Mouse (Mus musculus): ENCODE data around the gene Ccdc162.

Ccdc162 gene

DNA sequence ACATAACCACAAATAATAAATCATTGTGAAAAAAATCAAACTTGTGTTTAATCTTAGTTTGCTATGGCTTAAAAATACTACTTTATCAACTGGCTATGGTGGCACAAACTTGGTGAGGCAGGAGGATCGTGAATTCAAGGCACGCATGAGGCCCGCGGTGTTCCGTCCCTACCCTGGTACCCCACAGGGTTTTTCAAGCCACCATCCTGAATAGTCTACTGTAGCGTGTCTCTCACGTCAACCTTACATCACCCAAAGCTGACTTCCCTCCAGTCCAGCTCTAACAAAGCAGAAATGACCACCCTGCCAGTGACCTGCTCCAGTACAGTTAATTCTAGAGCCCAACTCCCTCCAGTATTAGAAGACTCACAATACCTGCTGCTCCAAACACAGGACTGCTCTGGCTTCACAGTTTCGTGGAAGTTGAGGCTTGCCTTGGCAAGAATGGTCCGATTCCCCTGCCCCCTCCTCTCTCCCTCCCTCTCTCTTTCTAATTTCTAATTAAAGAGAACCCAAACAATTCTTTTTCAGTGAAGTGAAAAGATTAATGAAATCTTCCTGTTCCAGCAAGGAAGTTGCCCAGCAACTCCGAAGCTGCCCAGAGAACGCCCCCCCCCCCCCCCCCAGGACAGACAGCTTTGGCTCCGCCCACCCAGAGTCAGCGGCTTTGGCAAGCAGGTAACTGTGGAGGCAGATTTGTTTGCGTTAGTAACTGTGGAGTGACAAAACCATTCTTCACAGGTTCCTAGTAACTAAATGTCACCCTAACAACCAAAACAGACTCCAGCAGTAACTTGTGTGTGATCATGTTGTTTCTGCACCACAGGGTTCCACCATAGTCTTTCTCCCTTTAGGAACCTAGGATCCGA lies at the start of gene Ccdc162:
Gene Ccdc162 (minus strand): TSS at position 606 of the 869 bp plus-strand sequence.
- no peak for TF ChIP-seq GATA4 (IDR thresholded peaks at IDR 0.05; ENCODE audit: insufficient replicate concordance, low read length)

DNA sequence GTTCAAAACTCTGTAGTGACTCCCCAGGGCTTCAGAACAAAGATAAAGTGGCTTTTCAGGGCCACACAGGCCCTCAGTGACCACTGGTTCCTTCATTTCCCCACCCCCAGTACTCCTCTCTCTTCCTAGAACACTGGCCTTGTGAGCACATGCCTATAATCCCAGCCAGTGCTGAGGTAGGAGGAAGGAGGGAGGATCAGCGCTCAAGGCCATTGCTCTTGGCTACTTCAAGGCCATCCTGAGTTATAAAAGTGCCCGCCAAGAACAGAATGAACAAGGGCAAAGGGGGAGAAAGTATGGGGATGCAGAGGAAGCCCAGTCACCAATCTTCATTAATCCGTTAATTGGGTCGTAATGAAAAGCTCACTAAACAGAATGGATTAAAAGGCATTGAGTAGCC lies 49.2 kb upstream of the Ccdc162 start:
- no peak for TF ChIP-seq GATA4 (IDR thresholded peaks at IDR 0.05; ENCODE audit: insufficient replicate concordance, low read length)

DNA sequence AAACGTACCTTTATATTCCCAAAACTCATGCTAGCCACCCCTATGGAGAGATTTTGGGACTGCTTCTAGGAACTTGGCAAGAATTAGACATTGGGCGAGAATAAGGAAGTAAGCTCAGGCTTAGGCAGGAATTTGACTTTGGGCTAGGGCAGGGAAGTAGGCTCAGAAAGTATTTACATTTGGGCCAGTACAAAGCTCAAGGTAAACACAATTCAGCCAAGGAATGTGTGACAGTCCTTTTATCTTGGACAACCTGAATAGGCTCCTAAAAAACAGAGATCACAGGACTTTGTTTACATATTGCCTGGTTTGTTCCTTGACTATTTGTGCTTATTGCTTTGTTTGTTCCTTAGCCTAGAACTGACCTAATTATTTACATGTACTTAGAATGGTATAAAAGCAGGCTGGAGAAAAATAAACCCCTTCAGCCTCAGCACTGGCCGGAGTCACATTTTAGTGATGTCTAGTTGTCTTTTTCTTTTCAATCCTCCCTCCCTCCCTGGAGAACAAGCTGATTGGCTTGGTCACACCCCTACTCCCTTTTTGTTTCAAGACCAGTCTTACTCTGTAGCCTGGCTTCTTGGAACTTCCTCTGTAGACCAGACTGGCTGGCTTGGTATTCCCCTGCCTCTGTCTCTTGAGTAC lies 47.4 kb upstream of the Ccdc162 start:
- no peak for TF ChIP-seq GATA4 (IDR thresholded peaks at IDR 0.05; ENCODE audit: insufficient replicate concordance, low read length)

DNA sequence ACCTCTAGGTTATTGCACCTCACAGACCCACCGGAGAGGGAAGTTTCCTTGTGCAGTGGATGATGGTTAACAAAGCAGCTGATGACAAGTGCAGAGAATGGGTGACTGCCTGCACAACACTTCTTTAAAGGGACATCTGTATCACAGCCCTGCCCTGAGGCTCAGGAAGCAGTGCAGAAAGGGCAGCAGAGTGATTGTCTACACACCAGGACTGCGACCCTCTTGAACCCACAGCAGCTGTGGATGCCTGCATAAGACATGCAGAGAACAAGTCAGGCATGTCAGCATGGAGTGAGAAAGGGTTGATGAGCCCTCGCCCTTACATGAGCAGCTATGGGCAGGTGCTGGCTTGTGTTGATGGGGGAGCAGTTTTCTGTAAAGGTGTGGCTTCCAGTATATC lies 44.4 kb upstream of the Ccdc162 start:
- no peak for TF ChIP-seq GATA4 (IDR thresholded peaks at IDR 0.05; ENCODE audit: insufficient replicate concordance, low read length)

DNA sequence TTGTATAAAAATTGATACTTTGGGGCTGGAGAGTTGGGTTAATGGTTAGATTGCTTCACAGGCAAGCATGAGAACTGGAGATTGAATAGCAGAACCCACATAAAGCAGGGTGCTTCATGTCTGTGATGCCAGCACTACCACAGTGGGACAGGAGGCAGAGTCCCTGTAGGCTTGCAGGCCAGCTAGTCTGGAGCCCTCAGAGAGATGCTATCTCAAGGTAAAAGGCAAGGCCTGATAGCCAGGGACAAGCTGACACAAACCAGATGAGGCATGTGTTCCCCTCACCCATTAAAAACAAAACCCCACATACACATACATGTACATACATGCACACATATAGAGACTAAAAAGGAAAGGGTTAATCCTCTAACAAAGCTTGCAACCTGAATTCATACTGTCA lies 41.6 kb upstream of the Ccdc162 start:
- no peak for TF ChIP-seq GATA4 (IDR thresholded peaks at IDR 0.05; ENCODE audit: insufficient replicate concordance, low read length)

DNA sequence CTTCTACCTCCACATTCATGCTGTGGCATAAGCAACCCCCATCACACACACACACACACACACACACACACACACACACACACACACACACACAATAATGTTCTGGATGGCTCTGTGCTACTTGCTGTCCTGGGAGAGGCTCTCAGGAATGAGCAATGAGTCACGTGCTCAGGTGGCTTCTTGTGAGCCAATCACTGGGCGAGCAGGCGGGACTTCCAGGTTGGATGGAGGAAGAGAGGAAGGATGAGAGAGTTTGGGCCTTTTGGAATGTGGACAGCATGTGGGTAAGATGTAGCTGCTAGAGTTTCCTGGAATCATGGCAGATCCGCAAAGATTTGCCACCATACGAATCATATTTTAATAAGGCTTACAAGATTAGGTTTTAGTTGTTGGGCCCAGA lies 40.8 kb upstream of the Ccdc162 start:
- TF ChIP-seq GATA4 (IDR thresholded peaks at IDR 0.05; ENCODE audit: insufficient replicate concordance, low read length), result no peak

DNA sequence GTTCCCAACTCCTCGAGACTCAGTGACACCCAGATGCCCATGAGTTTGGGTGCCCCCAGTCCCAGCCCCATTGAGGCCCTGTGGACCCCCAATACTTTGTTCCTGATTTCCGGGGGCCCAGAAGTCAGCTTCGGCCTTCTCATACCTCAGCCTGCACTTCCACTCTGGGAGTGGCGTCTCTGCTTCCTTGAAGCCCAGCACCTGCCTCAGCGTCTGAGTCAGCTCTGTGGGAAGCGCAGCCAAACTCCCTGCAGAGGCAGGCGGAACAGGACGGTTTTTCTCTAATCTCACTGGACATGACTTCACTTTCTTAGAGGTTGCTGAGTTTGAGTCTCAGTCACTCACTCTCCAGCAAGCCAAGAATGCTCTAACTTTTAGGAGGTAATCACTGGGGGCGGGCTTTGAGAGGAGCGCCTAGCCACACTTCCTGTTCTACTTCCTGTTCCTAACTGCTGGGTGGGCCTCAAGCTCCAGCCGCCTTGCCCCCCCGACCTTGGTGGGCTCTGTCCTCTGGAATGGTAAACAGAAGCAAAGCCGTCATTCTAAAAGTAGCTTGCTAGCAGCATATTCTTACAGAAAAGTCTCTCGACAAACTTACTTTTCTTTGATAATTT lies 35.5 kb upstream of the Ccdc162 start:
- TF ChIP-seq GATA4 (IDR thresholded peaks at IDR 0.05; ENCODE audit: insufficient replicate concordance, low read length), result no peak

DNA sequence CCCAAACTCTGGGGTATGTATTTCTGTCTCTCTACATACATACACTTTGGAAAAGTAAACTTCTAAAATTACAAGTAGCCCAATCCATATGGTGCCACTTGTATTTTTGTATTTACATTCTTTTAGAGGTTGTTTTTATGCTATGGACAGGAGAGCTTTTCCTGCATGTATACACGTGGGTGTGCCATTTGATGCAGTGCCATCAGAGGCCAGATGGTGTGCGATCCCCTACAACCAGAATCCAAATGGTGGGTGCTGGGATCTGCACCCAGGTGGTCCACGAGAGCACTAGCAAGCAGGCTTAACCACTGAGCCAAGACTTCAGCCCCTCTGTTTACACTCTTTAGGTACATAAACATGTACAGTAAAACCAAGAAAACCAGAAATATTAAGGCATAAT lies 32.9 kb upstream of the Ccdc162 start:
- no peak for TF ChIP-seq GATA4 (IDR thresholded peaks at IDR 0.05; ENCODE audit: insufficient replicate concordance, low read length)

DNA sequence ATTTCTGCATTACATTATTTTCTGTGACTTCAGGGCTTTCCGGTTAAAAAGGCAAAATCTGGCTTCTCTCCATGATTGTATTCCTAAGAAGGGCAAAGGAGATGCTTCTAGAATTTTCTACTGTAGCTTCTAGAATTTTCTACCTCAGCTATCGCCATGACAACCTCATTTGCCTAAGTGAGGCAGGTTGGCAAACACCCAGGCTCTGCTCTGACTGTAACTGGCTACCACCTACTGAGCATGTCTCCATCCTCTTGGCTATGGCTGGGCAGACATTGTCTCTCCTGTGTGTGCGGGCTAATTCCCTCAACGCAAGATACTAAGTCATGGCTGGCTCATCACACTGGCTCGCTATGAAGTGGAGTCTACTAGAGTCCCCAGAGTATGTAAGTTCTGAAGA lies 30.1 kb upstream of the Ccdc162 start:
- no peak for TF ChIP-seq GATA4 (IDR thresholded peaks at IDR 0.05; ENCODE audit: insufficient replicate concordance, low read length)

DNA sequence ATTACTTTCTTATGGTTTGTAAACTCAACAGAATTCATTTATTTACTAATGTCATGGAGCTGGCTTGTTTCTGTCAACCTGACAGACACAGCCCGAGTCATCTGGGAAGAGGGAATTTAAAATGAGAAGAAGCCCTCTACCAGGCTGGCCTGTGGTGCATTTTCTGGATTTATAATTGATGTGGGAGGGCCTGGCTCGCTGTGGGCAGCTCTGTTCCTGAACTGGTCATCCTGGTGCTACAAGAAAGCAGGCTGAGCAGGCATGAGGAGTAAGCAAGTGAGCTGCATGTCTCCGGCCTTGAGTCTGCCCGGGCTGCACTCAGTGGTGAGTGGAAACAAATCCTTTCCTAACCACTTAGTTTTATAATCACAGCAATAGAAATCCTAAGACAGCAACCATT lies 27.6 kb upstream of the Ccdc162 start:
- TF ChIP-seq GATA4 (IDR thresholded peaks at IDR 0.05; ENCODE audit: insufficient replicate concordance, low read length), result no peak

DNA sequence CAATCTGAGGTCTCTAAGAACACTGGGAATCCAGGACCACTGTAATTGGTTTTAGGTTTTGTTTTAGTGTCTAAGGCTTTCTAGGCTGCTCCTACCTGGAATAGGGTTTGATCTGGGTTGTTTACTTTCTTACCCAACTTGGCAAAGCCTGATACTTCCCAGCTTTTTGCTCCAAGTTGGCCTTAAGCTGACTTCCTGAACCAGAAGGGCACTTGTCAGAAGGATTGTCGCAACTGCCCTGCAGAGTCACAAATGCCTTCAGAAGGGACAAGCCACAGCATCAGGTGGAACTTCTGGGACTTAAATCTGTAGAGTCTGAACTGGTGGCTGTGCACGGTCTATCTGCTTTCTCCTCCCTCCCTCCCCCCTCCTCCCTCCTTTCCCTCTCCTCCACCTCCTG lies 23.8 kb upstream of the Ccdc162 start:
- TF ChIP-seq GATA4 (IDR thresholded peaks at IDR 0.05; ENCODE audit: insufficient replicate concordance, low read length), result no peak

DNA sequence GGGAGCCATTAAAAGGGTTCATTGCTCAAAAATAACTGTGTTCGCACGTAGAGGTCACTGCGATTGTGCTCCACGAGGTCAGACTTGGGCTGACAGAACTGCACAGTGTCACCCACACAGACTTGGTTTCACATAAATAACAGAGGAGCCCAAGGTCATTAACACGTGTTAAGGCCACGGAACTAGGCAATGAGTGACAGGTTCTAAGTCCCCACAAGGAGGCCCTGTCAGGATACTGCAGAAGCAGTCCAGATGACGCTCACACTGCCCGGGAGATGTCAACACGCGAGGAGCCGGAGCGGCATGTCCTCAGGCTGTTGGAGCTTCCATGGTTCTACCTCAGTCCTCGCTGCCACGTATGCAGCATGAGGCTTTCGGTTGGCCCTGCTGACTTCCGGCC lies 20.8 kb upstream of the Ccdc162 start:
- no peak for TF ChIP-seq GATA4 (IDR thresholded peaks at IDR 0.05; ENCODE audit: insufficient replicate concordance, low read length)

DNA sequence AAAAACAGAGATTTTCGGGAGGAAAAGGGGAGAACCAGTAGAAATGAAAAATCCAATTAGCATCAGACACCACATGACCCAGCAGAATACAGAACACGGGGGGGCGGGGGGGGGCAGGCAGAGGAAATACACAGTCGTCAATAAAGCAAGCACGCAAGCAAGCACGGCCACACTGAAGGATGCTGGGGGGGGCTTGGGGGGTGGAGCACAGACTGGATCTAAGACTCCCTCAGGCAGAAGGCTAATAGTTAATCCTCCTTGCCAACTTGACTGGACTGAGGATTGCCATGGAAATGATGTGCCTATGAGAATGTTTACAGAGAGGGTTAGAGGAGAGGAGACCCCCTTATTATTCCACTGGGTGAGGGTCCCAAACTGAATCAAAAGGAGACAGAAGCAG lies 19.0 kb upstream of the Ccdc162 start:
- TF ChIP-seq GATA4 (IDR thresholded peaks at IDR 0.05; ENCODE audit: insufficient replicate concordance, low read length), result no peak

DNA sequence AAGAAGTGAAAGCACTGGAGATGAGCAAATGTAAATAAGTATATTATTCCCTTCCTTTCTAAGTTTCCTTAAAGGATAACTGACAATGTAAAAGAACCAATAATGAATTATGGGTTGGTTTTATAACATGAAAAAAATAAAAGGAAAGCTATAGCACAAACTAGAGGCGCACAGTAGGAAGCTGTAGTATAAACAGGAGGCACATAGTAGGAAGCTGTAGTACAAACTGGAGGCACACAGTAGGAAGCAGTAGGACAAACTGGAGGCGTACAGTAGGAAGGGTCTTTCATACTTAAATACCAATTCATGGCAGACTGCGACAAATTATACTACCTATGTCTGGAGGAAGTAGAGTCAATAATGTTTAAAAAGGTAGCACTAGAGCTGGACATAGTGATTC lies 16.8 kb upstream of the Ccdc162 start:
- no peak for TF ChIP-seq GATA4 (IDR thresholded peaks at IDR 0.05; ENCODE audit: insufficient replicate concordance, low read length)

DNA sequence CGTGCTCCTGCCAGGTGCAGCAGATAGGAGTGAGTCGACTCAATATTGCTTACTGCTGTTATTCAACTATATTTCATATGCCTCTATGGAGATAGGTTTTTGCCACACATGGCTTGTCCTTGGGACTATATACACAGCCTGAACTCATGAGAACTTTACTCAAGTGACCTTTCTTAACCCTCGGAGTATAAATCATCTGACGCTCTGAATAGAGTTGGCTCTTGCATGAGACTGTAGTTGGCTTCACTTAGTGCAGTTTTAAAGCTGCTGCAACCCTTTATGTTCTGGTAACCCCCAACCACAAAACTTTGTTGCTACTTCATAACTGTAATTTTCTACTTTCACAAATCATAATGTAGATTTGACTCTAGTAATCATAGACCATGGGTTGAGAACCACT lies 15.5 kb upstream of the Ccdc162 start:
- TF ChIP-seq GATA4 (IDR thresholded peaks at IDR 0.05; ENCODE audit: insufficient replicate concordance, low read length), result no peak

DNA sequence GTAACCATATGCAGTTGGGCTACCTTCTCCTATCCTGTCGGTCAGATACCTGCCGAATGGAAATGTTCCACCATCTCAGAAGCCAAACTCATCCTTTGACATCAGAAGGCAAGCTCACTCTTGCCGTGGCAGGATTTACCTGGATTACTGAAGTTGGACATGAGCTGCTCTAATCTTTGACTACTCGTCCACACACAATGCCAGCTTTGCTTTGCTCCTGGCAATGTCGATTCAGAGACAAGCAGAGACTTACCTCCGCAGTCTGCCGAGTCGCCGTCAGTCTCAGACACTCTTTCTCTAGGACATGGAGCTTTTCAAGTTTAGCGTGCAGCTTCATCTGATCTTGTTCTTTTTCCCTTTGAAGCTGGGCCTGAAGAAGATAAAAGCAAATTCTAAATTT lies 14.3 kb upstream of the Ccdc162 start:
- TF ChIP-seq GATA4 (IDR thresholded peaks at IDR 0.05; ENCODE audit: insufficient replicate concordance, low read length), result no peak
